Mouse (Mus musculus) E14TG2a.4 (cell line): ENCODE results near the gene Ppcdc.

Experiments used
- CTCF ChIP-seq: conservative IDR thresholded peaks from 2 replicates; pipeline ENCODE4 v1.5.1; 2014; ENCODE audit warnings: low read length
- NANOG ChIP-seq: IDR thresholded peaks from 2 replicates; pipeline ENCODE4 v1.6.1; 2014; ENCODE audit warnings: borderline replicate concordance, low read length, mixed read lengths
- POU5F1 ChIP-seq: IDR thresholded peaks from 2 replicates; pipeline ENCODE4 v1.6.1; 2014; ENCODE audit warnings: low read length, borderline replicate concordance

- TF ChIP-seq CTCF (peak; percentile 68), NANOG (no peak), POU5F1 (no peak)
Observed at GRCm38 (mm10) chr9:57449715-57450114, 9.8 kb upstream of the Ppcdc start.
